Mouse (Mus musculus) hindbrain, postnatal 0 days (tissue): Measurements from ENCODE around the gene Snx17. TPM values are rescaled to one million over a fixed set of nuclear protein-coding genes. Genes with fewer than 3 reads are reported as not detected.

Experiments
- ATAC-seq: fragments of 200-750 bp; cut with Nextera tagmentation; 2 replicates; pipeline ENCODE4 v1.8.0; 2017; ENCODE audit warnings: mild to moderate bottlenecking, moderate TSS enrichment, moderate library complexity
- DNase-seq: peaks from one replicate; pipeline ENCODE4 v3.0.0-alpha.2; 2015; ENCODE audit warnings: low spot score
- H3K27ac ChIP-seq: fragments of 300-500 bp; sonication (generic); 2 replicates; pipeline ENCODE4 v1.5.1; 2014; ENCODE audit warnings: mild to moderate bottlenecking
- H3K27me3 ChIP-seq: fragments of 300-500 bp; sonication (generic); 2 replicates; pipeline ENCODE4 v1.6.1; 2014; ENCODE audit warnings: low read length, mixed read lengths; ENCODE audit not compliant: insufficient read depth
- H3K36me3 ChIP-seq: fragments of 300-500 bp; sonication (generic); 2 replicates; pipeline ENCODE4 v1.6.1; 2014; ENCODE audit warnings: low read length, mixed read lengths; ENCODE audit not compliant: insufficient read depth
- H3K4me1 ChIP-seq: fragments of 300-500 bp; sonication (generic); 2 replicates; pipeline ENCODE4 v1.6.1; 2014; ENCODE audit warnings: antibody characterized with exemption, low read length, mixed read lengths; ENCODE audit not compliant: insufficient read depth
- H3K4me2 ChIP-seq: fragments of 300-500 bp; sonication (generic); 2 replicates; pipeline ENCODE4 v1.6.1; 2014; ENCODE audit warnings: low read depth, mild to moderate bottlenecking, low read length, moderate library complexity, mixed read lengths
- H3K4me3 ChIP-seq: fragments of 300-500 bp; sonication (generic); 2 replicates; pipeline ENCODE4 v1.5.1; 2014; ENCODE audit warnings: low read length
- H3K9ac ChIP-seq: fragments of 300-500 bp; sonication (generic); replicated peaks from 2 replicates; pipeline ENCODE4 v1.6.1; 2014; ENCODE audit warnings: mild to moderate bottlenecking, low read length, moderate library complexity, mixed read lengths
- H3K9me3 ChIP-seq: fragments of 300-500 bp; sonication (generic); 2 replicates; pipeline ENCODE4 v1.6.1; 2016; ENCODE audit warnings: low read length, mixed read lengths
- CTCF ChIP-seq: IDR thresholded peaks from 2 replicates; pipeline ENCODE4 v1.5.1; 2016; ENCODE audit warnings: antibody characterized with exemption, control low read depth, low read depth
- WGBS: fragments of 180-500 bp; shearing (Covaris S2); extraction: QIAGEN DNeasy Blood & Tissue Kit; methylation state at CpG from one replicate; pipeline ENCODE4 v1.1.7; 2014; 5-methylcytosine and 5-hydroxymethylcytosine counted together
- polyA plus RNA-seq: library from polyadenylated mRNA; unstranded; fragments of >200 nt; fragmentation: Nextera tagmentation; extraction: Ambion mirVana; gene quantifications from 2 replicates; pipeline ENCODE4 v1.2.1, GENCODE M21; 2015
- total RNA-seq: library from RNA; depleted of rRNA; stranded (reverse); fragments of >200 nt; gene quantifications from 2 replicates; pipeline ENCODE4 v1.2.3, GENCODE M21; 2014; rRNA removed

The Snx17 gene
- total and polyA plus RNA-seq, 2 experiments from 2014 or later, result 112 to 116 TPM

- 92% methylated on average over 9 of the region's 9 CpGs for WGBS
- Histone ChIP-seq H3K36me3 (no peaks in the 10 kb centered on the region), H3K9ac (no peak overlapping the region), H3K4me2 (no peak overlapping the region), H3K27ac (no peak overlapping the region), H3K9me3 (no peaks in the 10 kb centered on the region), H3K27me3 (no peaks in the 10 kb centered on the region), H3K4me3 (no peak overlapping the region), H3K4me1 (no peaks in the 10 kb centered on the region)
- ATAC-seq (no peak), DNase-seq (no peak)
- TF ChIP-seq CTCF, result no peak
These were observed 29.7 kb downstream of the Snx17 start for GRCm38 (mm10) chr5:31222696-31223095.

GRCm38 (mm10) chr5:31226641-31227040 lies 33.6 kb downstream of the Snx17 start:
- Histone ChIP-seq H3K9ac (no peak overlapping the region), H3K4me1 (no peaks in the 10 kb centered on the region), H3K4me2 (no peak overlapping the region), H3K27ac (no peak overlapping the region), H3K4me3 (no peak overlapping the region), H3K9me3 (no peaks in the 10 kb centered on the region), H3K36me3 (no peaks in the 10 kb centered on the region), H3K27me3 (no peaks in the 10 kb centered on the region)
- no peak for TF ChIP-seq CTCF
- no peak for ATAC-seq
- WGBS, result 88% methylated on average over 1 of the region's 1 CpGs
- DNase-seq, result no peak

GRCm38 (mm10) chr5:31240637-31241521 lies 47.9 kb downstream of the Snx17 start, which contains the start of the genes Nrbp1 and Gm9970:
TSS of gene Nrbp1 (plus strand) at chr5:31240864.
TSS of gene Gm9970 (minus strand) at chr5:31241232.
- WGBS, result under 1% methylated on average over 68 of the region's 103 CpGs
- DNase-seq (peak; percentile 98), ATAC-seq (peak; percentile 98)
- Histone ChIP-seq H3K36me3 (peaks cover 19% of the 10 kb centered on the region), H3K4me3 (peak within 1 kb of the TSS; percentile 88), H3K4me1 (peaks cover 5% of the 10 kb centered on the region; the same call in 1 of the 2 replicates), H3K9ac (peak within 1 kb of the TSS; percentile 95), H3K27ac (peak within 1 kb of the TSS; percentile 95), H3K9me3 (0 out of 2 replicates have a peak, but pooled peaks cover 2% of the 10 kb centered on the region), H3K27me3 (no peaks in the 10 kb centered on the region), H3K4me2 (peak within 1 kb of the TSS; percentile 93)
- TF ChIP-seq CTCF, result no peak

GRCm38 (mm10) chr5:31241522-31242034 lies 48.6 kb downstream of the Snx17 start:
- peak; percentile 10 for DNase-seq
- Histone ChIP-seq H3K4me3 (peak overlapping the region; percentile 88), H3K9ac (peak overlapping the region; percentile 95), H3K4me2 (peak overlapping the region; percentile 93), H3K27me3 (no peaks in the 10 kb centered on the region), H3K9me3 (0 out of 2 replicates have a peak, but pooled peaks cover 1% of the 10 kb centered on the region), H3K27ac (peak overlapping the region; percentile 95), H3K4me1 (peaks cover 5% of the 10 kb centered on the region; the same call in 1 of the 2 replicates), H3K36me3 (peaks cover 26% of the 10 kb centered on the region)
- WGBS, result 0% methylated on average over 13 of the region's 13 CpGs
- no peak for ATAC-seq
- no peak for TF ChIP-seq CTCF

GRCm38 (mm10) chr5:31242191-31242590 lies 49.2 kb downstream of the Snx17 start:
- ATAC-seq, result no peak
- 22% methylated on average over 10 of the region's 10 CpGs for WGBS

More at GRCm38 (mm10) chr5:31242191-31242590, 49.2 kb downstream of the Snx17 start:
- Histone ChIP-seq H3K27ac (no peak overlapping the region), H3K4me3 (peak overlapping the region; percentile 88), H3K9ac (peak overlapping the region; percentile 95; the same call in 1 of the 2 replicates), H3K4me1 (peaks cover 5% of the 10 kb centered on the region; the same call in 1 of the 2 replicates), H3K4me2 (peak overlapping the region; percentile 93), H3K9me3 (no peaks in the 10 kb centered on the region), H3K36me3 (peaks cover 31% of the 10 kb centered on the region), H3K27me3 (no peaks in the 10 kb centered on the region)
- DNase-seq, result no peak
- TF ChIP-seq CTCF, result no peak

Other genes starting within 250 kb of the Snx17 start
- 114 and 153 TPM in 2 replicates for gene Cgref1, start 247.6 kb upstream of the Snx17 start, total RNA-seq
- gene Cgref1, start 247.6 kb upstream of the Snx17 start, polyA plus RNA-seq, result 77.4 and 88.0 TPM in 2 replicates
- gene Preb, start 232.9 kb upstream of the Snx17 start, total RNA-seq, result 43.7 and 49.6 TPM in 2 replicates
- gene Preb, start 232.9 kb upstream of the Snx17 start, polyA plus RNA-seq, result 104 and 106 TPM in 2 replicates
- gene Tcf23, start 224.6 kb upstream of the Snx17 start, total RNA-seq, result 0.04 TPM in 1 of 2 replicates, not detected in the other
- gene Tcf23, start 224.6 kb upstream of the Snx17 start, polyA plus RNA-seq, result 0.06 TPM in 1 of 2 replicates, not detected in the other
- 152 and 155 TPM in 2 replicates for gene Atraid, start 144.9 kb upstream of the Snx17 start, total RNA-seq
- gene Atraid, start 144.9 kb upstream of the Snx17 start, polyA plus RNA-seq, result 240 and 242 TPM in 2 replicates
- gene Slc5a6, start 144.3 kb upstream of the Snx17 start, total RNA-seq, result 40.9 and 46.7 TPM in 2 replicates
- gene Slc5a6, start 144.3 kb upstream of the Snx17 start, polyA plus RNA-seq, result 27.9 and 33.7 TPM in 2 replicates
- 56.2 and 58.8 TPM in 2 replicates for gene Cad, start 138.4 kb upstream of the Snx17 start, total RNA-seq
- 8.1 and 9.1 TPM in 2 replicates for gene Cad, start 138.4 kb upstream of the Snx17 start, polyA plus RNA-seq
- not detected in 2 replicates for gene Dnajc5g, start 86.9 kb upstream of the Snx17 start, total RNA-seq
- not detected in 2 replicates for gene Dnajc5g, start 86.9 kb upstream of the Snx17 start, polyA plus RNA-seq
- 40.2 and 47.5 TPM in 2 replicates for gene Slc30a3, start 85.0 kb upstream of the Snx17 start, total RNA-seq
- gene Slc30a3, start 85.0 kb upstream of the Snx17 start, polyA plus RNA-seq, result 33.5 and 37.2 TPM in 2 replicates
- 0.22 and 0.52 TPM in 2 replicates for gene Trim54, start 76.5 kb upstream of the Snx17 start, total RNA-seq
- not detected in 2 replicates for gene Trim54, start 76.5 kb upstream of the Snx17 start, polyA plus RNA-seq
- gene Ucn, start 54.4 kb upstream of the Snx17 start, total RNA-seq, result not detected in 2 replicates
- gene Ucn, start 54.4 kb upstream of the Snx17 start, polyA plus RNA-seq, result 0.44 and 0.54 TPM in 2 replicates
- gene Mpv17, start 39.0 kb upstream of the Snx17 start, total RNA-seq, result 66.1 and 75.0 TPM in 2 replicates
- 49.1 and 52.1 TPM in 2 replicates for gene Mpv17, start 39.0 kb upstream of the Snx17 start, polyA plus RNA-seq
- gene Gm29609, start 13.3 kb upstream of the Snx17 start, total RNA-seq, result 1.8 and 9.8 TPM in 2 replicates
- gene Gm29609, start 13.3 kb upstream of the Snx17 start, polyA plus RNA-seq, result 1.9 and 2.9 TPM in 2 replicates
- gene Gtf3c2, start 13.1 kb upstream of the Snx17 start, total RNA-seq, result 40.8 and 65.6 TPM in 2 replicates
- 45.1 and 46.1 TPM in 2 replicates for gene Gtf3c2, start 13.1 kb upstream of the Snx17 start, polyA plus RNA-seq
- gene Eif2b4, start 203 bp downstream of the Snx17 start, total RNA-seq, result 28.3 and 31.7 TPM in 2 replicates
- gene Eif2b4, start 203 bp downstream of the Snx17 start, polyA plus RNA-seq, result 78.1 and 83.9 TPM in 2 replicates
- gene Zfp513, start 9.1 kb downstream of the Snx17 start, total RNA-seq, result 8.9 and 9.6 TPM in 2 replicates
- gene Zfp513, start 9.1 kb downstream of the Snx17 start, polyA plus RNA-seq, result 11.4 and 12.6 TPM in 2 replicates
- 67.4 and 90.4 TPM in 2 replicates for gene Ppm1g, start 27.5 kb downstream of the Snx17 start, total RNA-seq
- 155 and 157 TPM in 2 replicates for gene Ppm1g, start 27.5 kb downstream of the Snx17 start, polyA plus RNA-seq
- gene Nrbp1, start 47.6 kb downstream of the Snx17 start, total RNA-seq, result 100 and 124 TPM in 2 replicates
- gene Nrbp1, start 47.6 kb downstream of the Snx17 start, polyA plus RNA-seq, result 134 and 139 TPM in 2 replicates
- gene Gm9970, start 48.0 kb downstream of the Snx17 start, total RNA-seq, result 7.0 TPM in 1 of 2 replicates, not detected in the other
- gene Gm9970, start 48.0 kb downstream of the Snx17 start, polyA plus RNA-seq, result 0.29 and 0.84 TPM in 2 replicates
- 2.4 and 3.2 TPM in 2 replicates for gene Krtcap3, start 58.5 kb downstream of the Snx17 start, total RNA-seq
- 2.5 and 2.9 TPM in 2 replicates for gene Krtcap3, start 58.5 kb downstream of the Snx17 start, polyA plus RNA-seq
- gene Ift172, start 97.9 kb downstream of the Snx17 start, total RNA-seq, result 38.2 and 41.8 TPM in 2 replicates
- gene Ift172, start 97.9 kb downstream of the Snx17 start, polyA plus RNA-seq, result 16.7 and 18.2 TPM in 2 replicates
- gene Fndc4, start 102.9 kb downstream of the Snx17 start, total RNA-seq, result 184 and 187 TPM in 2 replicates
- gene Fndc4, start 102.9 kb downstream of the Snx17 start, polyA plus RNA-seq, result 122 TPM in 2 replicates
- 0.89 TPM in 1 of 2 replicates, not detected in the other for gene Gckr, start 104.2 kb downstream of the Snx17 start, total RNA-seq
- gene Gckr, start 104.2 kb downstream of the Snx17 start, polyA plus RNA-seq, result 0.56 and 0.93 TPM in 2 replicates